Mouse (Mus musculus): ENCODE measurements around the gene Dcaf5. TPM values are rescaled to one million over a fixed set of nuclear protein-coding genes. Genes with fewer than 3 reads are reported as not detected.

The Dcaf5 gene
- polyA plus RNA-seq, 1 experiment: 19.9 TPM

DNA sequence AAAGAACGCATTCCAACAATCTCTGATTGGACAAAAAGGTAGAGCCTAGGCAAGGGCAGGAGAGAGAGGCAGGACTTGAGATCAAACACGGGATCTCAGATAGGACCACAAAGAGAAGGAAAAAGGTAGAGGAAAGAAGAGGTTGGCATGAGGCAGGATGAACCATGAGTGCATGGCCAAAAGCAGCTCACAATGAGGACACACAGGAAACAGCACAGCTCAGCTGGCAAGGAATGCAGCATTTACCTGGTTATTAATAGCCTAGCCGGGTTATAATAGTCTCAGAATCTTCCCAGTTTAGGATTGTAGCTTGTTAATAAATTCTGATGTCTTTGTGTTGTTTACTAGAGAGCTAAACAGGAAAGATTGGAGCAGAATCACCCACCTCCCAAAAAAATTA lies 8.7 kb downstream of the Dcaf5 start:
- H3K4me3 ChIP-seq (replicated peaks; ENCODE audit: extremely low read depth, low read depth, low read length): no peak overlapping the region
- DNase-seq: no peak
- WGBS: 68% methylated on average over 3 of the region's 3 CpGs
- H3K4me1 ChIP-seq (ENCODE audit: control insufficient read depth, insufficient read depth, low read length): no peaks in the 10 kb centered on the region; the same call in 1 of the 2 replicates
- TF ChIP-seq CTCF (IDR thresholded peaks at IDR 0.05; ENCODE audit: insufficient read depth, low read length): no peak
- TF ChIP-seq POLR2A (IDR thresholded peaks at IDR 0.05; ENCODE audit: borderline replicate concordance, extremely low read depth, low read depth, low read length): no peak

GRCm38 (mm10) chr12:80415100-80415499 lies 21.3 kb downstream of the Dcaf5 start:
- TF ChIP-seq POLR2A (IDR thresholded peaks at IDR 0.05; ENCODE audit: borderline replicate concordance, extremely low read depth, low read depth, low read length) (no peak), CTCF (IDR thresholded peaks at IDR 0.05; ENCODE audit: insufficient read depth, low read length) (no peak)
- no peak for DNase-seq
- no peaks in the 10 kb centered on the region for H3K4me1 ChIP-seq (ENCODE audit: control insufficient read depth, insufficient read depth, low read length)
- WGBS: 98% methylated on average over 2 of the region's 2 CpGs
- no peak overlapping the region for H3K4me3 ChIP-seq (replicated peaks; ENCODE audit: extremely low read depth, low read depth, low read length)

GRCm38 (mm10) chr12:80410855-80411254 lies 25.5 kb downstream of the Dcaf5 start:
- no peak for TF ChIP-seq CTCF (IDR thresholded peaks at IDR 0.05; ENCODE audit: insufficient read depth, low read length)
- no peak for TF ChIP-seq POLR2A (IDR thresholded peaks at IDR 0.05; ENCODE audit: borderline replicate concordance, extremely low read depth, low read depth, low read length)
- H3K4me3 ChIP-seq (replicated peaks; ENCODE audit: extremely low read depth, low read depth, low read length): no peak overlapping the region
- DNase-seq: no peak
- WGBS: 92% methylated on average over 8 of the region's 8 CpGs
- no peaks in the 10 kb centered on the region for H3K4me1 ChIP-seq (ENCODE audit: control insufficient read depth, insufficient read depth, low read length)

GRCm38 (mm10) chr12:80407824-80408223 lies 28.6 kb downstream of the Dcaf5 start:
- WGBS: 61% methylated on average over 3 of the region's 3 CpGs
- Histone ChIP-seq H3K4me3 (replicated peaks; ENCODE audit: extremely low read depth, low read depth, low read length) (no peak overlapping the region), H3K4me1 (ENCODE audit: control insufficient read depth, insufficient read depth, low read length) (no peaks in the 10 kb centered on the region)
- TF ChIP-seq CTCF (IDR thresholded peaks at IDR 0.05; ENCODE audit: insufficient read depth, low read length) (peak; percentile 48), POLR2A (IDR thresholded peaks at IDR 0.05; ENCODE audit: borderline replicate concordance, extremely low read depth, low read depth, low read length) (no peak)
- peak; percentile 37 for DNase-seq

DNA sequence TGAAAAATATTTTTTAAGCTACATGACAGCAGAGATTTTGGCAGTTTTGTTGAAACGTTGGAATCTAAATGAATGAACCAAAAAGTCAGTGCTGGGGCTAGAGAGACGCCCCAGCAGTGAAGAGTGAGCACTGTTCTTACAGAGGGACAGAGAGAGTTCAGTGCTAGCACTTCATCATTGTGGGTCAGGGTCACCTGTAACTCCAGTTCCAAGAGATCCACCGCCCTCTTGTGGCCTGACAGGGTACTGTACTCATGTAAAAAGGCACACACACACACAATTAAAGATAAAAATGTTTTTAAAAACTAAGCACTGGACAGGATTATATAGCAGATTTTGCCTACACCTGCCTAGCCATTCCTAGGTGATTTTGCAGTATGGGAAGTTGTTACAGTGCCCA lies 29.8 kb downstream of the Dcaf5 start:
- WGBS: 49% methylated on average over 3 of the region's 3 CpGs
- Histone ChIP-seq H3K4me3 (replicated peaks; ENCODE audit: extremely low read depth, low read depth, low read length) (no peak overlapping the region), H3K4me1 (ENCODE audit: control insufficient read depth, insufficient read depth, low read length) (no peaks in the 10 kb centered on the region)
- peak; percentile 33 for DNase-seq
- TF ChIP-seq CTCF (IDR thresholded peaks at IDR 0.05; ENCODE audit: insufficient read depth, low read length) (peak; percentile 48), POLR2A (IDR thresholded peaks at IDR 0.05; ENCODE audit: borderline replicate concordance, extremely low read depth, low read depth, low read length) (no peak)

DNA sequence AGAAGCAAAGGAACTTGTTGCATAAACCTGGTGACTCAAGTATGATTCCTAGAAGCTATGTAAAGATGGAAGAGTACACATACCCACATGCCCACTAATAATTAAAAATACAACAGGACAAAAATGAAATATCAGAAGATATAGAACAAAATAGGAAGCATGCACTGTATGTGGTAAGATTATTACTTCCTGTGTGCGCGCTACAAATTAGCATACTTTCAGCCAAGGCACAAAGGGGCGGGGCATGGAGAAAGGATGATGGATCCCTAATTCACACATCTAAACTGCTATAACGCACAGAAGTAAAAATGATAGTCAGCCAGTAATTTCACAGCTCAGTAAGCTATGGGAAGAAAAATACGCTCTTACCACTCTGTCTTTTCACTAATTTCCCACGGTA lies 32.3 kb downstream of the Dcaf5 start:
- Histone ChIP-seq H3K4me1 (ENCODE audit: control insufficient read depth, insufficient read depth, low read length) (no peaks in the 10 kb centered on the region), H3K4me3 (replicated peaks; ENCODE audit: extremely low read depth, low read depth, low read length) (no peak overlapping the region)
- TF ChIP-seq CTCF (IDR thresholded peaks at IDR 0.05; ENCODE audit: insufficient read depth, low read length) (no peak), POLR2A (IDR thresholded peaks at IDR 0.05; ENCODE audit: borderline replicate concordance, extremely low read depth, low read depth, low read length) (no peak)
- 86% methylated on average over 6 of the region's 6 CpGs for WGBS
- DNase-seq: no peak

DNA sequence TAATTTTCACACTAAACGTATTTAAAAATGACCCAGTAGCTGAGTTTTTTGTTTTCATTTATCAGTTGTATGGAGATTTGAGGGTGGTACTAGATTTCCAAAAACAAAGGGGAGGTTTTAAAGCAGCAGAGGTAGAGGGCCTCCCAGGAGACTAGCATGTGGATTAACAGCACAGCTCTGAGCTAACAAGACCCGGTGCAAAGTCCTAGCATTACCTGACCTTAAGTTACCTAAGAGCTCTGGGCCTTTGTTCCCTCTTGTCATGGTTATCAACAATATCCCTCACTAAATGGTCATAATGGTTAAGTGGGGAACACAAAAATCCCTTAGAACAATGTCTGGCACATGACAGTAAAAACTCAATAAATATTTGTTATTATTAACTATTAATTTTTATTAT lies 37.3 kb downstream of the Dcaf5 start:
- Histone ChIP-seq H3K4me1 (ENCODE audit: control insufficient read depth, insufficient read depth, low read length) (no peaks in the 10 kb centered on the region), H3K4me3 (replicated peaks; ENCODE audit: extremely low read depth, low read depth, low read length) (no peak overlapping the region)
- WGBS: 92% methylated on average over 2 of the region's 2 CpGs
- no peak for TF ChIP-seq CTCF (IDR thresholded peaks at IDR 0.05; ENCODE audit: insufficient read depth, low read length)
- TF ChIP-seq POLR2A (IDR thresholded peaks at IDR 0.05; ENCODE audit: borderline replicate concordance, extremely low read depth, low read depth, low read length): no peak
- DNase-seq: no peak

DNA sequence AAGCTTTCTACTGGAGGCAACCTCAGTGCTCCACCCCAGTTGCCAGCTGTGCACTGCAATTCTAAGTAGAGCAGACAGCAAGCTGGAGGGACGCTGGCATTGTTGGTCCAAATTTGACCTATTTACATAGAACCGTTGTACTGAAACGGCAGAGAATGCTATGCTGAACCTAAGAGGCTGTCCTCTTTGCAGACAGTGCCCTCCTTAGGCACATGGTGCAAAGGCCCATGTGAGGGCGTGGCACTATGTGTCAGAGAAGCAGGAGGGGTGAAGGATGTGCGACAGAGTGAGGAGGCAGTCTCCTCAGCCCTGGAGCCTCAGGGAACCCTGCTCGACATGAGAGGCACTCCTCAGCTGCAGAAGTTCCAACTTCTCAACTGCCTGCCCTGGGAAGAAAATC lies 40.0 kb downstream of the Dcaf5 start:
- no peak for TF ChIP-seq POLR2A (IDR thresholded peaks at IDR 0.05; ENCODE audit: borderline replicate concordance, extremely low read depth, low read depth, low read length)
- TF ChIP-seq CTCF (IDR thresholded peaks at IDR 0.05; ENCODE audit: insufficient read depth, low read length): no peak
- Histone ChIP-seq H3K4me1 (ENCODE audit: control insufficient read depth, insufficient read depth, low read length) (no peaks in the 10 kb centered on the region), H3K4me3 (replicated peaks; ENCODE audit: extremely low read depth, low read depth, low read length) (no peak overlapping the region)
- no peak for DNase-seq
- WGBS: 64% methylated on average over 6 of the region's 6 CpGs

GRCm38 (mm10) chr12:80395270-80395669 lies 41.1 kb downstream of the Dcaf5 start:
- TF ChIP-seq POLR2A (IDR thresholded peaks at IDR 0.05; ENCODE audit: borderline replicate concordance, extremely low read depth, low read depth, low read length) (no peak), CTCF (IDR thresholded peaks at IDR 0.05; ENCODE audit: insufficient read depth, low read length) (no peak)
- no peaks in the 10 kb centered on the region for H3K4me1 ChIP-seq (ENCODE audit: control insufficient read depth, insufficient read depth, low read length)
- no peak for DNase-seq
- no peak overlapping the region for H3K4me3 ChIP-seq (replicated peaks; ENCODE audit: extremely low read depth, low read depth, low read length)
- WGBS: 93% methylated on average over 4 of the region's 4 CpGs

GRCm38 (mm10) chr12:80394045-80394444 lies 42.4 kb downstream of the Dcaf5 start:
- Histone ChIP-seq H3K4me1 (ENCODE audit: control insufficient read depth, insufficient read depth, low read length) (no peaks in the 10 kb centered on the region), H3K4me3 (replicated peaks; ENCODE audit: extremely low read depth, low read depth, low read length) (no peak overlapping the region)
- 92% methylated on average over 2 of the region's 2 CpGs for WGBS
- TF ChIP-seq CTCF (IDR thresholded peaks at IDR 0.05; ENCODE audit: insufficient read depth, low read length) (no peak), POLR2A (IDR thresholded peaks at IDR 0.05; ENCODE audit: borderline replicate concordance, extremely low read depth, low read depth, low read length) (no peak)
- no peak for DNase-seq
